Mouse (Mus musculus) heart, adult 2 months (tissue): Measurements from ENCODE around the gene Cntn5. TPM values are rescaled to one million over a fixed set of nuclear protein-coding genes. Genes with fewer than 3 reads are reported as not detected.

Experiments used
- DNase-seq, 2 experiments: peaks; one replicate each; pipeline ENCODE4 v3.0.0; 2021
- H3K27ac ChIP-seq: fragments of 200-600 bp; 2 replicates; pipeline ENCODE4 v1.8.1; 2022
- H3K27me3 ChIP-seq: fragments of 200-500 bp; 2 replicates; pipeline ENCODE4 v1.6.1; 2012; ENCODE audit warnings: mild to moderate bottlenecking, low read length, inconsistent platforms, mixed read lengths; ENCODE audit not compliant: control insufficient read depth, insufficient read depth
- H3K36me3 ChIP-seq: fragments of 200-500 bp; 2 replicates; pipeline ENCODE4 v1.6.1; 2012; ENCODE audit warnings: low read length, inconsistent platforms; ENCODE audit not compliant: control insufficient read depth, insufficient read depth
- H3K4me1 ChIP-seq: fragments of 200-500 bp; 2 replicates; pipeline ENCODE4 v1.6.1; 2011; ENCODE audit warnings: low read length; ENCODE audit not compliant: control insufficient read depth, insufficient read depth
- H3K4me3 ChIP-seq: fragments of 200-600 bp; 2 replicates; pipeline ENCODE4 v1.8.1; 2022
- H3K79me2 ChIP-seq: fragments of 200-500 bp; replicated peaks from 2 replicates; pipeline ENCODE4 v1.6.1; 2012; ENCODE audit warnings: mild to moderate bottlenecking, inconsistent platforms, low read length, moderate library complexity, mixed read lengths; ENCODE audit not compliant: control insufficient read depth, insufficient read depth
- H3K9ac ChIP-seq: fragments of 200-500 bp; 2 replicates; pipeline ENCODE4 v1.6.1; 2012; ENCODE audit warnings: low read depth, mild to moderate bottlenecking, control low read depth, inconsistent platforms, low read length, mixed read lengths
- CTCF ChIP-seq: fragments of 200-600 bp; IDR thresholded peaks from 2 replicates; pipeline ENCODE4 v1.8.1; 2022; ENCODE audit warnings: antibody characterized with exemption, mild to moderate bottlenecking, moderate library complexity
- EP300 ChIP-seq: fragments of 200-500 bp; IDR thresholded peaks from 2 replicates; pipeline ENCODE4 v1.6.1; 2011; ENCODE audit warnings: low read depth, low read length, control low read depth; ENCODE audit not compliant: insufficient read depth
- POLR2A ChIP-seq: fragments of 200-500 bp; IDR thresholded peaks from 2 replicates; pipeline ENCODE4 v1.6.1; 2011; ENCODE audit warnings: mild to moderate bottlenecking, low read depth, low read length, control low read depth; ENCODE audit not compliant: insufficient read depth
- WGBS: fragments of 180-500 bp; shearing (Covaris S2); methylation state at CpG from one replicate; pipeline ENCODE4 v1.1.7; 2018; 5-methylcytosine and 5-hydroxymethylcytosine counted together
- intact Hi-C: fragments of 180-260 bp; cut with DNase I; formaldehyde crosslinking; loops from one replicate; pipeline ENCODE4 v1.15.1; 2025
- polyA plus RNA-seq: library from polyadenylated mRNA; depleted of rRNA; stranded (reverse); fragments of >200 nt; gene quantifications from 2 replicates; pipeline ENCODE4 v1.2.3, GENCODE M21; 2012
- total RNA-seq, 2 experiments: library from RNA; stranded (reverse); gene quantifications; 2 replicates each; pipeline ENCODE4 v1.2.3; 2021

The Cntn5 gene
- total and polyA plus RNA-seq, 3 experiments = 0.21 to 0.48 (median 0.29) TPM

- no peak for TF ChIP-seq EP300
- TF ChIP-seq CTCF = peak; percentile 12; the same call in 1 of the 2 replicates
- TF ChIP-seq POLR2A = no peak
- H3K36me3 ChIP-seq = no peaks in the 10 kb centered on the region
- H3K4me3 ChIP-seq = no peak overlapping the region
- no peaks in the 10 kb centered on the region for H3K4me1 ChIP-seq
- WGBS = 88% methylated on average over 3 of the region's 3 CpGs
- no peak overlapping the region for H3K27ac ChIP-seq
- intact Hi-C loops = no loop called here
- no peaks in the 10 kb centered on the region for H3K79me2 ChIP-seq
- DNase-seq = no peak
- H3K27me3 ChIP-seq = no peaks in the 10 kb centered on the region
- H3K9ac ChIP-seq = no peak overlapping the region
These were observed 48.2 kb downstream of the Cntn5 start for GRCm38 (mm10) chr9:10856204-10856892.

GRCm38 (mm10) chr9:10816711-10817110 lies 87.9 kb downstream of the Cntn5 start:
- Histone ChIP-seq H3K4me1 (no peaks in the 10 kb centered on the region), H3K36me3 (no peaks in the 10 kb centered on the region), H3K79me2 (no peaks in the 10 kb centered on the region), H3K27ac (no peak overlapping the region), H3K4me3 (no peak overlapping the region), H3K27me3 (no peaks in the 10 kb centered on the region), H3K9ac (no peak overlapping the region)
- WGBS = 73% methylated on average over 1 of the region's 1 CpGs
- intact Hi-C loops = no loop called here
- no peak for DNase-seq
- TF ChIP-seq EP300 (no peak), CTCF (no peak), POLR2A (no peak)

GRCm38 (mm10) chr9:10797158-10797557 lies 107.4 kb downstream of the Cntn5 start:
- Histone ChIP-seq H3K79me2 (no peaks in the 10 kb centered on the region), H3K9ac (no peak overlapping the region), H3K36me3 (no peaks in the 10 kb centered on the region), H3K27me3 (no peaks in the 10 kb centered on the region), H3K27ac (no peak overlapping the region), H3K4me1 (no peaks in the 10 kb centered on the region), H3K4me3 (no peak overlapping the region)
- WGBS = 88% methylated on average over 1 of the region's 1 CpGs
- DNase-seq = no peak
- intact Hi-C loops = no loop called here
- TF ChIP-seq POLR2A (no peak), EP300 (no peak), CTCF (no peak)

GRCm38 (mm10) chr9:10795102-10795501 lies 109.5 kb downstream of the Cntn5 start:
- Histone ChIP-seq H3K27ac (no peak overlapping the region), H3K4me3 (no peak overlapping the region), H3K79me2 (no peaks in the 10 kb centered on the region), H3K9ac (no peak overlapping the region), H3K4me1 (no peaks in the 10 kb centered on the region), H3K27me3 (no peaks in the 10 kb centered on the region), H3K36me3 (no peaks in the 10 kb centered on the region)
- no peak for DNase-seq
- intact Hi-C loops = no loop called here
- 46% methylated on average over 2 of the region's 2 CpGs for WGBS
- TF ChIP-seq EP300 (no peak), CTCF (no peak), POLR2A (no peak)

GRCm38 (mm10) chr9:10731878-10732277 lies 172.7 kb downstream of the Cntn5 start:
- DNase-seq = no peak
- 64% methylated on average over 2 of the region's 2 CpGs for WGBS
- H3K9ac ChIP-seq = no peak overlapping the region
- no peak for TF ChIP-seq CTCF
- no peak for TF ChIP-seq EP300
- no peak for TF ChIP-seq POLR2A
- H3K79me2 ChIP-seq = no peaks in the 10 kb centered on the region
- no peak overlapping the region for H3K4me3 ChIP-seq
- intact Hi-C loops = no loop called here
- H3K36me3 ChIP-seq = no peaks in the 10 kb centered on the region
- H3K27ac ChIP-seq = no peak overlapping the region
- H3K4me1 ChIP-seq = no peaks in the 10 kb centered on the region
- H3K27me3 ChIP-seq = no peaks in the 10 kb centered on the region

GRCm38 (mm10) chr9:10724191-10724590 lies 180.4 kb downstream of the Cntn5 start:
- Histone ChIP-seq H3K36me3 (no peaks in the 10 kb centered on the region), H3K27ac (no peak overlapping the region), H3K4me1 (no peaks in the 10 kb centered on the region), H3K4me3 (no peak overlapping the region), H3K9ac (no peak overlapping the region), H3K79me2 (no peaks in the 10 kb centered on the region), H3K27me3 (no peaks in the 10 kb centered on the region)
- no peak for DNase-seq
- intact Hi-C loops = no loop called here
- TF ChIP-seq POLR2A (no peak), EP300 (no peak), CTCF (no peak)
- 66% methylated on average over 2 of the region's 2 CpGs for WGBS
